Mouse (Mus musculus) cortical plate, adult 2 months (tissue): ENCODE results near the gene Mgat2.

ENCODE experiments used
- CTCF ChIP-seq: fragments of 200-500 bp; IDR thresholded peaks from 2 replicates; pipeline ENCODE4 v1.5.1; 2011; ENCODE audit warnings: mild to moderate bottlenecking, control low read depth, low read length; ENCODE audit not compliant: insufficient read depth; ENCODE audit errors: extremely low read depth
- POLR2A ChIP-seq: fragments of 200-500 bp; IDR thresholded peaks from 2 replicates; pipeline ENCODE4 v1.6.1; 2011; ENCODE audit warnings: mild to moderate bottlenecking, low read length, control low read depth; ENCODE audit not compliant: insufficient read depth; ENCODE audit errors: extremely low read depth

DNA sequence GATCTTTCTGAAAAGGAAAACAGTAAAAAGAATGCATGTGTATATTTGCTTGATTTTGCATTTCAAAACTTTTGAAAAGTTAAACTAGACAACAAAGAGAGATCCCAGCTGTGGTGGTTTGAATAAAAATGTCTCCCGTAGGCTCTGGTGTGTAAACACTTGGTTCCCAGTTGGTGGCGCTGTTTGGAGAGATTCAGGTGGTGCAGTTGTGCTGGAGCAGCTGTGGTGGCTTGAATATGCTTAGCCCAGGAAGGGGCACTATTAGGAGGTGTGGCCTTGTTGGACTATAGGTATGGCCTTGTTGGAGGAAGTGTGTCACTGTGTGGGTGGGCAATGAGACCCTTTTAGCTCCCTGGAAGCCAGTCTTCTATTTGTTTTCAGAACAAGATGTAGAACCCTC is 45.3 kb downstream of the Mgat2 start:
- TF ChIP-seq CTCF (no peak), POLR2A (no peak)
